Mouse (Mus musculus): ENCODE data around the gene Nckap5. TPM values are rescaled to one million over a fixed set of nuclear protein-coding genes. Genes with fewer than 3 reads are reported as not detected.

The Nckap5 gene
- polyA plus RNA-seq, 1 experiment: 4.6 TPM

DNA sequence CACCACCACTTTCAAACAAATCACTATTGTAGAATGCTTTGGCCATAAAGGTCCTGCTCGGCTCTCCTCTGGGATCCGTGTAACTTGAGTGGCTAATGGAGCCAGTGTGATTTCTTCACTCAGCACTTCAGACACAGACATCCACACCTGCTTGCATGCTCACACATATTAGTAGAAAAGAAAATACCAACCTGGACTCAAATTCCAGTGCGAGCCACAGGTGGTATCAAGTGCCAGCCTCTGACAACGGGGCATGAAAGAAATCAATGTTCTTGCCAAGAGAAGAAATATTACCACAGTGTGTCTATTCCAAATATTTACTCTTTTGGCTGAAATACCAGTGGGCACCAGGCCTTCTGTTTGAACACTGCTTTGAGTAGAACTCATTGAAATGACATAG is 208.6 kb downstream of the Nckap5 start:
- no peak for DNase-seq (ENCODE audit: low spot score)

- no peak for DNase-seq (ENCODE audit: low spot score)
Measured at GRCm38 (mm10) chr1:126617464-126618041, 213.0 kb downstream of the Nckap5 start.

DNA sequence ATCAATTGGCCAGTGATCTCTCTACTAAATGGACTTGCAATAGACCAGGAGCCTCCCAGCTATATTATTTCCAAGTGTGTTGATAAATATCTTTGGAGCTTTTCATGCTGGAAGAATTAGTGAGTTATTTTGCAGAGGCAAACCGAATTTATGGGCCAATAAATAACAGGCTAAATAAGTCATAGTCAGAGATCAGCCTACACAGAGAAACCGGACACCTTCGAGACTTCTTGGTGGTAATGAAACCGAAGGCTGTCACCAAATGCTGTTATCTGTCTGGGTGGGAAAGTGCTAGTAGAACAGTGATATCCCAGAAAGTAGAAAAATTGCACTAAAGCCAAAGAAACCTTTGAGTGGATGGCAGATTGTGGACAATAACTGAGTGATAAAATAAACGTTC is 213.6 kb downstream of the Nckap5 start:
- no peak for DNase-seq (ENCODE audit: low spot score)

- no peak for DNase-seq (ENCODE audit: low spot score)
Measured at GRCm38 (mm10) chr1:126612916-126613315, 217.7 kb downstream of the Nckap5 start.

GRCm38 (mm10) chr1:126608586-126608985 is 222.0 kb downstream of the Nckap5 start:
- DNase-seq (ENCODE audit: low spot score): no peak

- no peak for DNase-seq (ENCODE audit: low spot score)
Measured at GRCm38 (mm10) chr1:126606189-126607080, 224.2 kb downstream of the Nckap5 start.

DNA sequence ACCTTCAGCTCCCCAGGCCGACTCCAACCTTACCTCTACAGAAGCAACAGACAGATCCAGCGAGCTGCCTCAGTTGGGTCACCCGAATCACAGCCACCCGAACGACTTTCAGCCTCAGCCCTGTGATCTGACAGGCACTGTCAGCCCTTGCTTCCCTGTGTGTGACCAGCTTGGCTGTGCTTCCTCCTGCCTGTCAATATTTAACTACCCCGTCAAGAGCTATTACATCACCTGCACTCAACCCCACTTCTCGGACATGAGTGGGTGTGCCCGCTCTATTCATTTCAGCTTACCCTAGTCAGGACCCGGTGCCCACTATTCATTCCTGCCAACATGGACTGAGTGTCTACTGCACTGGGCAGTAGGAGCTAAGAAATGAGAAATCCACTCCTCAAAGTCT is 226.0 kb downstream of the Nckap5 start:
- DNase-seq (ENCODE audit: low spot score): no peak

- no peak for DNase-seq (ENCODE audit: low spot score)
Measured at GRCm38 (mm10) chr1:126603771-126604515, 226.7 kb downstream of the Nckap5 start.

- DNase-seq (ENCODE audit: low spot score): no peak
Measured at GRCm38 (mm10) chr1:126600596-126600995, 230.0 kb downstream of the Nckap5 start.

- no peak for DNase-seq (ENCODE audit: low spot score)
Measured at GRCm38 (mm10) chr1:126597376-126597775, 233.2 kb downstream of the Nckap5 start.

- no peak for DNase-seq (ENCODE audit: low spot score)
Measured at GRCm38 (mm10) chr1:126594796-126595195, 235.8 kb downstream of the Nckap5 start.

GRCm38 (mm10) chr1:126593044-126593805 is 237.4 kb downstream of the Nckap5 start:
- DNase-seq (ENCODE audit: low spot score): peak; percentile 37

DNA sequence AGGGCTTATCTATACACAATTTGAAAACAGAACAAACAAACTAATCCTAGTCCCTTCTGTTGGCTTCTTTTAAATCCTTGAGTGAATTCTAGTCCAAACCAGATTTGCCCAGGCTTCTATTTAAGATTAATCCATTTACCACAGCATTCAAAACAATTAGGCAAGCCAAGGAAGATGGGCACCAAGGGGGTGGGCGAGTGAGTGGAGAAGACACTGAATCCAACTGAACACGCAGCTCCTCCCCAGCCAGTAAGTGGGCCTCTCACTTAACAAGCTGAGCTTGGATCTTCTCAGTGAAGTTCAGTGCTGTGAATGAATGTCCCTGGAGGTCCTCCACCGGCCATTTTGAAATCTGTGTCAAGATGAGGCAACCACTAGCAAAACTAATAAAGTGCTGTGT is 239.7 kb downstream of the Nckap5 start:
- no peak for DNase-seq (ENCODE audit: low spot score)

DNA sequence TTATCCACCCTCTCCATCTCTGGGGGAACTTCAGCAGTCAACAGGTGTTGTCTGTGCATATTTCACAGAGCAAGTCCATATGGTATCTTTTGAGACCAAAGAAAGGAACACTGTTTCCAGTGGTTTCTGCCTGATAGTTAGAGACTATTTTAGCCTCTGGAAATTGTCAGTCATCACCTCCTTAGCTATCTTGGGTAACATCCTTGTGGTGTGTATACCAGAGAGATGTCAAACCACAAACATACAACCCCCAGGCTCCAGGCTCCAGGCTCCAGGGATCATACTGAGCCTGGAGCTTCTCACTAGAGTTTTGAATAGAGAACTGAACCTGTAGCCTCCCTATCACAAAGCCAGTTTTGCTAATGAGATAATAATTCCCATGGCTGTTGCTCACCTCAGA is 252.4 kb downstream of the Nckap5 start:
- DNase-seq (ENCODE audit: low spot score): no peak

DNA sequence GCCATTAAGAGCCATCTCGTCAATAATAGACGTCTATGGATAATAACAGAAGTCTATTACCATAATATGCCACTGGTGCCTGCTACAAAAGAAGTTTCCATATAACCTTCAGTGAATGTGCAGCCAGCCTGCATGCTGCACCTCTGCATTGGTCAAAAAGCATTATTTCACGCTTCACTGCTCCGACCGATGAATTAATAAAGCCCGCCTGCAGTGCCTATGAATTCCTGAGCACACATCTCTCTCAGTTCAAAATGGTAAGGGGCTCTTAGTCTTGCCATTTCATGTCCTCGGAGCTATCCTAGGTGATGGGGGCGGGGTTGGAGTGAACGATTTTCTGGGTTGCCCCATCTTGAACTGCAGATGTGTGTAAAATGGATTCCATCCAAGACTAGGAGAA is 256.3 kb downstream of the Nckap5 start:
- no peak for DNase-seq (ENCODE audit: low spot score)

DNA sequence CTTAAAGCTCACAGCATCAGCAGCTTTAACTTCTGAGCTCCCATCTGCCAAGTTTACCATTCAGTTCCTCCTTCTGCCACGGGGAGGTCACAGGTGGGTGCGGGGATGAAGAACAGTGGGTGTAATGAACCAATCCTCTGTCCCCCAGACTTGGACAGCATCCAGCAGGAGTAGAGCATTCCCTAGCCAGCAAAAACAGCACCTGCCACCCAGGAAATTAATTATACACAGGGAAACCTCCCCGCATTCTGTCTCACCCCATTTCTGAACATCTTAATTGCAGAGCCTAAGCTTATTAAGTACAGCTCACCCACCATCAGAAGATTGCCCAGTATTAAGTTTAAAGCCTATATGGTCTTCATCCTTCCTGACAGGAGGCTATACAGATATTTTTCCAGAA is 256.9 kb downstream of the Nckap5 start:
- DNase-seq (ENCODE audit: low spot score): no peak

DNA sequence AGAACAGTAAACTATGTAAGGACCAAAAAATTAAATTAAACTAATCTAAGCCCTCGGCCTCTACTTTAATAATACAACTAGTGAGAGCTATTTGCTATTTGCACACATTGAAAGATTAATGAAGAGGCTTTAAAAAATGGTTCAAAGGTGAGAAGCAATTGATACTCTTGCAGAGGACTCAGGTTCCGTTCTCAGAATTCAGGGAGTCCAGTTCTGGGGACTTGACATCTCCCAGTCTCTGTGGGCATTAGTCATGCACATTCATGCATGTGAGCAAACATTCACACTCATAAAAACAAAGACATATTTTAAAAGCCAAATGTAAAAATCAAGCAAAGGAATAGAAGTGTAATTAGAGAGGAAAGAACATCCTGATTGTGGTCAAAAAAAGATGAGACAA is 257.5 kb downstream of the Nckap5 start:
- no peak for DNase-seq (ENCODE audit: low spot score)

DNA sequence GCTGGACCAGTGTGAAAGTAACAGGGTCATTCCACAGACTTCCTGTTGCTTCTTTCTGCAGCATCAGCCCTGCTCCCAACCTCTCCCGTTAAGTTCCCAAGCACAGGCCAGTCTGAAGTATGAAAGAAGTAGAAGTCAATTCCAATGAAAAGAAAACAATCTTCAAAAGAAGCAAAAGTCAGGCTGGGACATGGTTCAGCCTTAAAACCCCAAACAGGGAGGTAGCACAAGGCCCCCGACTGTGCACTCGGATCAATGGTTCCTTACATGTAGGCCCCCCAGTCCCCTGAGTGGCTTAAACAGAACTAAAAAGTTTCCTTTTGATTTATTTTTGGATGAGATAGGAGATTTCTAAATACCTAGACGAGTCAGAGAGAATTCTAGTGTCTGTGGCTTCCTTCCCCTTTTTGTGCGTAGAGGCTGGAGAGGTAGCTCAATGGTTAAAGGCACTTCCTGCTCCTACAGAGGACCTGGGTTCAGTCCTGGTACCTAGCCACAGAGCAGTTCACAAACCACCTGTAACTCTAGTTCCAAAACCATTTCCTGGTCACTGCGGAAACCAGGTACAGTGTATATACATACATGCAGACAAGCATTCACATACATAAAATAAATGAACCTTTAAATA is 260.9 kb downstream of the Nckap5 start:
- DNase-seq (ENCODE audit: low spot score): no peak

DNA sequence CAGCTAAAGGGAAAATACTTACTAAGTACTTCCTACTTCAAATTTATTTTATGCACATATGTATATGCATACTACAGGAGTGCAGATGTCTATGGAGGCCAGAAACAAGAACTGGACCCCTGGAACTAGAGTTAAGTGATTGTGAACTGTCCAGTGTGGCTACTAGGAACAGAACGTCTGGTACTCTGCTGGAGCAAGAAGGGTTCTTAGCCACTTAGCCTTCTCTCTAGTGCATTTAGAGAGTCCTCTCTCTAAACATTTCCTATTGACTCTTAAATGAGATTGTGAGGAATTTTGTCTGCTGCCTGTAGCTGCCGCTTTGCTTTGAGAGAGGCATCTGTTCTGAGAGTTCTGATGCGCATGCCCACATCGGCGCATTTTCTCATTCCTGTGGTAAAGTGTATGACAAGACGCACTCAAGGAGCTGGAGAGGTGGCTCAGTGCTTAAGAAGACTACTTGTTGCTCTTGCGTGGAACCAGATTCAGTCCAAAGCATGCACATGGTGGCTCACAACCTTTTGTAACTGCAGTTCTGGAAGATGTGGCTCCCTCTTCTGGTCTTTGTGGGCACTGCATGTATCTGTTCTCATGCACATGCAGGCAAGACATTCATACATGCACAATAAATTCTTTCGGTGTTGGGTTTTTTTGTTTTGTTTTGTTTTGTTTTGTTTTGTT is 261.9 kb downstream of the Nckap5 start:
- DNase-seq (ENCODE audit: low spot score): no peak

DNA sequence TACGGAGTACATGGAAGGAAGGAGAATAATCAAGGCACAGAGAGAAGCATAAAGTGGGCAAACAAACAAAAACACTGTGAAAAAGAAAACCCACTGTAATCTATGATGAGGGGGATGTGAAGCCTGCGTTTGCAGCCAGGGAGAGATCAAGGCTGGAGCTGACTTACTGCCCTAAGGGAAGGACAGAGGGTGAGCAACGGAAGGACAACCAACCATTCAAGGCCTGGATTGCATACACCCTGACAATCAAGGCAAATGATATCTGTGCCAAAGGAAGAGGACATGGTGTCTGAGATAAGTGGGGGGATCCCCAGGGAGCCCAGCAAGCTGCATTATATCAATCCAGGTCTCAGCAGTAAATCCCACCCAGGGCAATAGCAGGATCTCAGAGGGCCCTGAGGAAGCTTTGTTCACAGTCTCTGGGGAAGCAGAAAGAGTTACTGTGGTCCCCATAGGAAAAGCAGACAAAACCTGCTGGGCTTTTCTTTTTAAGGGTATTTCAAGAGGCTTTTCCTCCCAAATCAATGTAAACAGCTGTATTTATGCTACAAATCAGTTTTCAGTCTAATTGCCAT is 265.4 kb downstream of the Nckap5 start:
- DNase-seq (ENCODE audit: low spot score): no peak

DNA sequence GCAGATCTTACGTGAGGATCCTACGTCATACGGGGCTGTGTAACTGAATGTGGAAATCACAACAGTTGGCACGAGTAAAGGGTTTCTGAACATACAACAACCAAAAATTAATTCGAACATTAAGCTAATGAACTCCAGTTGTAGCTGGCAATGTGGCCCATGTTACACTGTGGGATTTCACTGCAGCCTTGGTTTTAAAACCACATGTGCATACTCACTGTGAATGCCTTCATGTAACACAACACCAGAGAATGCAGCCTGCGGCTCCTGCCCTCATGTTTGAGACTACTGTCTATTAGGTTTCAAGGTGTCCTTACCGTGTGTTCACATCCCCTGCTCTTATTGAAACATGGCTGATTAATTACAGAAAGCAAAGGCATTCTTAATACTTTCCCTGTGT is 269.7 kb downstream of the Nckap5 start:
- DNase-seq (ENCODE audit: low spot score): no peak

Measured in urinary bladder, adult 2 months (tissue).